Mouse (Mus musculus): ENCODE results near the gene Gls. TPM values are rescaled to one million over a fixed set of nuclear protein-coding genes. Genes with fewer than 3 reads are reported as not detected.
A peak's percentile ranks its signal among the peaks of the same experiment; 100 is the strongest.

Gene Gls
- total RNA-seq, 2 experiments from 2014 or later: 402 to 406 TPM

- Histone ChIP-seq H3K4me3 (no peak overlapping the region), H3K27ac (no peak overlapping the region)
- TF ChIP-seq CTCF (IDR thresholded peaks at IDR 0.05): no peak
- DNase-seq (ENCODE audit: extremely low spot score in 1 of 2, low spot score in 2 of 2): no peak
- intact Hi-C loops (cut with DNase I): no loop called here
Observed at GRCm38 (mm10) chr1:52264290-52264689, 31.3 kb upstream of the Gls start.

GRCm38 (mm10) chr1:52260354-52261090 is 27.5 kb upstream of the Gls start:
- Histone ChIP-seq H3K27ac (no peak overlapping the region), H3K4me3 (no peak overlapping the region)
- DNase-seq (ENCODE audit: extremely low spot score in 1 of 2, low spot score in 2 of 2): no peak
- intact Hi-C loops (cut with DNase I): no loop called here
- TF ChIP-seq CTCF (IDR thresholded peaks at IDR 0.05): no peak

GRCm38 (mm10) chr1:52258006-52258749 is 25.1 kb upstream of the Gls start:
- TF ChIP-seq CTCF (IDR thresholded peaks at IDR 0.05): no peak
- Histone ChIP-seq H3K27ac (no peak overlapping the region), H3K4me3 (no peak overlapping the region)
- intact Hi-C loops (cut with DNase I): no loop called here
- no peak for DNase-seq (ENCODE audit: extremely low spot score in 1 of 2, low spot score in 2 of 2)

- intact Hi-C loops (cut with DNase I): no loop called here
- no peak for TF ChIP-seq CTCF (IDR thresholded peaks at IDR 0.05)
Observed at GRCm38 (mm10) chr1:52256916-52257315, 23.9 kb upstream of the Gls start.

GRCm38 (mm10) chr1:52256194-52256593 is 23.2 kb upstream of the Gls start:
- TF ChIP-seq CTCF (IDR thresholded peaks at IDR 0.05): no peak
- DNase-seq (ENCODE audit: extremely low spot score in 1 of 2, low spot score in 2 of 2): no peak
- intact Hi-C loops (cut with DNase I): no loop called here
- Histone ChIP-seq H3K4me3 (no peak overlapping the region), H3K27ac (no peak overlapping the region)

More at GRCm38 (mm10) chr1:52256916-52257315, 23.9 kb upstream of the Gls start:
- no peak overlapping the region for H3K4me3 ChIP-seq
- H3K27ac ChIP-seq: no peak overlapping the region
- no peak for DNase-seq (ENCODE audit: extremely low spot score in 1 of 2, low spot score in 2 of 2)

- no peak for DNase-seq (ENCODE audit: extremely low spot score in 1 of 2, low spot score in 2 of 2)
- TF ChIP-seq CTCF (IDR thresholded peaks at IDR 0.05): no peak
- no peak overlapping the region for H3K27ac ChIP-seq
- no peak overlapping the region for H3K4me3 ChIP-seq
- intact Hi-C loops (cut with DNase I): no loop called here
Observed at GRCm38 (mm10) chr1:52254411-52254810, 21.4 kb upstream of the Gls start.

- H3K27ac ChIP-seq: no peak overlapping the region
- no peak for TF ChIP-seq CTCF (IDR thresholded peaks at IDR 0.05)
- H3K4me3 ChIP-seq: no peak overlapping the region
- intact Hi-C loops (cut with DNase I): no loop called here
- no peak for DNase-seq (ENCODE audit: extremely low spot score in 1 of 2, low spot score in 2 of 2)
Observed at GRCm38 (mm10) chr1:52253386-52253785, 20.4 kb upstream of the Gls start.

- no peak overlapping the region for H3K4me3 ChIP-seq
- no peak for TF ChIP-seq CTCF (IDR thresholded peaks at IDR 0.05)
- no peak overlapping the region for H3K27ac ChIP-seq
- no peak for DNase-seq (ENCODE audit: extremely low spot score in 1 of 2, low spot score in 2 of 2)
- intact Hi-C loops (cut with DNase I): no loop called here
Observed at GRCm38 (mm10) chr1:52252447-52252846, 19.4 kb upstream of the Gls start.

- intact Hi-C loops (cut with DNase I): no loop called here
- Histone ChIP-seq H3K27ac (no peak overlapping the region), H3K4me3 (no peak overlapping the region)
- no peak for DNase-seq (ENCODE audit: extremely low spot score in 1 of 2, low spot score in 2 of 2)
- TF ChIP-seq CTCF (IDR thresholded peaks at IDR 0.05): no peak
Observed at GRCm38 (mm10) chr1:52251038-52251735, 18.2 kb upstream of the Gls start.

- no peak overlapping the region for H3K4me3 ChIP-seq
- no peak for DNase-seq (ENCODE audit: extremely low spot score in 1 of 2, low spot score in 2 of 2)
- TF ChIP-seq CTCF (IDR thresholded peaks at IDR 0.05): no peak
- H3K27ac ChIP-seq: no peak overlapping the region
- intact Hi-C loops (cut with DNase I): no loop called here
Observed at GRCm38 (mm10) chr1:52248899-52249556, 16.0 kb upstream of the Gls start.

GRCm38 (mm10) chr1:52242270-52242669 is 9.2 kb upstream of the Gls start:
- no peak for DNase-seq (ENCODE audit: extremely low spot score in 1 of 2, low spot score in 2 of 2)
- no peak overlapping the region for H3K27ac ChIP-seq
- H3K4me3 ChIP-seq: no peak overlapping the region
- no peak for TF ChIP-seq CTCF (IDR thresholded peaks at IDR 0.05)
- intact Hi-C loops (cut with DNase I): no loop called here

- no peak for DNase-seq (ENCODE audit: extremely low spot score in 1 of 2, low spot score in 2 of 2)
- H3K27ac ChIP-seq: peak overlapping the region; percentile 94
- intact Hi-C loops (cut with DNase I): loop anchor here (2.0 to 10.0 kb wide), 3 partner anchors 48 to 612 kb away; partner anchors contain the start of gene Hibch
- no peak for TF ChIP-seq CTCF (IDR thresholded peaks at IDR 0.05)
- H3K4me3 ChIP-seq: peak overlapping the region; percentile 93
Observed at GRCm38 (mm10) chr1:52232766-52233140, 279 bp downstream of the Gls start.
